Mouse (Mus musculus) limb, embryonic 13.5 days (tissue): ENCODE data around the gene Tenm2. TPM values are rescaled to one million over a fixed set of nuclear protein-coding genes. Genes with fewer than 3 reads are reported as not detected.
A peak's percentile ranks its signal among the peaks of the same experiment; 100 is the strongest.

Experiments used
- ATAC-seq: fragments of 200-750 bp; cut with Nextera tagmentation; 2 replicates; pipeline ENCODE4 v1.8.0; 2017; ENCODE audit warnings: low read depth, moderate number of reproducible peaks, moderate TSS enrichment; ENCODE audit not compliant: low FRiP score
- H3K27ac ChIP-seq: fragments of 300-500 bp; sonication (generic); 2 replicates; pipeline ENCODE4 v1.5.1; 2015; ENCODE audit warnings: inconsistent platforms, mild to moderate bottlenecking, moderate library complexity
- H3K27me3 ChIP-seq: fragments of 300-500 bp; sonication (generic); 2 replicates; pipeline ENCODE4 v1.6.1; 2015; ENCODE audit warnings: mild to moderate bottlenecking, inconsistent platforms
- H3K36me3 ChIP-seq: fragments of 300-500 bp; sonication (generic); 2 replicates; pipeline ENCODE4 v1.6.1; 2015; ENCODE audit warnings: inconsistent platforms, mild to moderate bottlenecking, moderate library complexity
- H3K4me1 ChIP-seq: fragments of 300-500 bp; sonication (generic); 2 replicates; pipeline ENCODE4 v1.6.1; 2015; ENCODE audit warnings: inconsistent platforms
- H3K4me2 ChIP-seq: fragments of 300-500 bp; sonication (generic); replicated peaks from 2 replicates; pipeline ENCODE4 v1.6.1; 2015; ENCODE audit warnings: inconsistent platforms, mild to moderate bottlenecking, moderate library complexity
- H3K4me3 ChIP-seq: fragments of 300-500 bp; sonication (generic); 2 replicates; pipeline ENCODE4 v1.5.1; 2015; ENCODE audit warnings: moderate library complexity, mild to moderate bottlenecking, inconsistent platforms
- H3K9ac ChIP-seq: fragments of 300-500 bp; sonication (generic); 2 replicates; pipeline ENCODE4 v1.6.1; 2015; ENCODE audit warnings: mild to moderate bottlenecking, inconsistent platforms
- H3K9me3 ChIP-seq: fragments of 300-500 bp; sonication (generic); 2 replicates; pipeline ENCODE4 v1.6.1; 2016; ENCODE audit warnings: inconsistent platforms
- whole genome bisulfite sequencing: fragments of 180-500 bp; shearing (Covaris S2); methylation state at CpG from one replicate; pipeline ENCODE4 v1.1.7; 2015; 5-methylcytosine and 5-hydroxymethylcytosine counted together
- polyA plus RNA-seq: library from polyadenylated mRNA; unstranded; fragments of >200 nt; fragmentation: Nextera tagmentation; extraction: Ambion mirVana; gene quantifications from 2 replicates; pipeline ENCODE4 v1.2.1, GENCODE M21; 2015

Gene Tenm2
- polyA plus RNA-seq, 1 experiment from 2014 or later: 6.4 TPM

- H3K27me3 ChIP-seq: peaks cover 8% of the 10 kb centered on the region; the same call in 1 of the 2 replicates
- no peak for ATAC-seq
- no peaks in the 10 kb centered on the region for H3K36me3 ChIP-seq
- no peak overlapping the region for H3K4me3 ChIP-seq
- 27% methylated on average over 3 of the region's 3 CpGs for WGBS
- H3K4me2 ChIP-seq: no peak overlapping the region
- no peak overlapping the region for H3K27ac ChIP-seq
- peaks cover 15% of the 10 kb centered on the region for H3K4me1 ChIP-seq
- no peaks in the 10 kb centered on the region for H3K9me3 ChIP-seq
- H3K9ac ChIP-seq: no peak overlapping the region
Observed at GRCm38 (mm10) chr11:36226061-36226460, 1009.7 kb downstream of the Tenm2 start.

- no peak overlapping the region for H3K9ac ChIP-seq
- no peak overlapping the region for H3K4me3 ChIP-seq
- peaks cover 19% of the 10 kb centered on the region for H3K4me1 ChIP-seq
- no peak overlapping the region for H3K4me2 ChIP-seq
- WGBS: 88% methylated on average over 7 of the region's 7 CpGs
- ATAC-seq: no peak
- no peaks in the 10 kb centered on the region for H3K36me3 ChIP-seq
- H3K9me3 ChIP-seq: no peaks in the 10 kb centered on the region
- H3K27me3 ChIP-seq: peaks cover 8% of the 10 kb centered on the region; the same call in 1 of the 2 replicates
- no peak overlapping the region for H3K27ac ChIP-seq
Observed at GRCm38 (mm10) chr11:36223716-36224439, 1011.9 kb downstream of the Tenm2 start.

GRCm38 (mm10) chr11:36222071-36222470, 1013.7 kb downstream of the Tenm2 start:
- ATAC-seq: no peak
- Histone ChIP-seq H3K4me1 (peaks cover 11% of the 10 kb centered on the region), H3K36me3 (no peaks in the 10 kb centered on the region), H3K9me3 (no peaks in the 10 kb centered on the region), H3K4me2 (no peak overlapping the region), H3K4me3 (no peak overlapping the region), H3K27me3 (peaks cover 8% of the 10 kb centered on the region; the same call in 1 of the 2 replicates), H3K27ac (no peak overlapping the region), H3K9ac (no peak overlapping the region)
- WGBS: 81% methylated on average over 3 of the region's 3 CpGs

- H3K4me1 ChIP-seq: peaks cover 16% of the 10 kb centered on the region
- no peaks in the 10 kb centered on the region for H3K36me3 ChIP-seq
- peak overlapping the region; percentile 19; the same call in 1 of the 2 replicates for H3K4me3 ChIP-seq
- H3K9ac ChIP-seq: no peak overlapping the region
- no peaks in the 10 kb centered on the region for H3K9me3 ChIP-seq
- peaks cover 8% of the 10 kb centered on the region; the same call in 1 of the 2 replicates for H3K27me3 ChIP-seq
- 15% methylated on average over 10 of the region's 10 CpGs for WGBS
- ATAC-seq: peak; percentile 73; the same call in 1 of the 2 replicates
- no peak overlapping the region for H3K27ac ChIP-seq
- H3K4me2 ChIP-seq: peak overlapping the region; percentile 56
Observed at GRCm38 (mm10) chr11:36221271-36221975, 1014.3 kb downstream of the Tenm2 start.

- no peak overlapping the region for H3K9ac ChIP-seq
- H3K4me1 ChIP-seq: peaks cover 21% of the 10 kb centered on the region
- no peak for ATAC-seq
- WGBS: 17% methylated on average over 5 of the region's 5 CpGs
- peak overlapping the region; percentile 33; the same call in 1 of the 2 replicates for H3K27ac ChIP-seq
- no peak overlapping the region for H3K4me3 ChIP-seq
- H3K27me3 ChIP-seq: peaks cover 8% of the 10 kb centered on the region; the same call in 1 of the 2 replicates
- H3K4me2 ChIP-seq: no peak overlapping the region
- no peaks in the 10 kb centered on the region for H3K36me3 ChIP-seq
- H3K9me3 ChIP-seq: no peaks in the 10 kb centered on the region
Observed at GRCm38 (mm10) chr11:36220651-36221050, 1015.1 kb downstream of the Tenm2 start.

- Histone ChIP-seq H3K4me2 (no peak overlapping the region), H3K9me3 (no peaks in the 10 kb centered on the region), H3K4me3 (no peak overlapping the region), H3K27ac (no peak overlapping the region), H3K36me3 (no peaks in the 10 kb centered on the region), H3K9ac (no peak overlapping the region), H3K4me1 (peaks cover 21% of the 10 kb centered on the region), H3K27me3 (peaks cover 8% of the 10 kb centered on the region; the same call in 1 of the 2 replicates)
- no peak for ATAC-seq
- WGBS: 87% methylated on average over 4 of the region's 4 CpGs
Observed at GRCm38 (mm10) chr11:36219586-36219985, 1016.2 kb downstream of the Tenm2 start.

- no peak overlapping the region for H3K4me3 ChIP-seq
- peaks cover 10% of the 10 kb centered on the region for H3K4me1 ChIP-seq
- no peaks in the 10 kb centered on the region for H3K9me3 ChIP-seq
- no peak for ATAC-seq
- H3K27me3 ChIP-seq: no peaks in the 10 kb centered on the region
- H3K4me2 ChIP-seq: no peak overlapping the region
- no peaks in the 10 kb centered on the region for H3K36me3 ChIP-seq
- no peak overlapping the region for H3K9ac ChIP-seq
- H3K27ac ChIP-seq: no peak overlapping the region
- WGBS: 90% methylated on average over 3 of the region's 3 CpGs
Observed at GRCm38 (mm10) chr11:36214589-36214988, 1021.2 kb downstream of the Tenm2 start.

- no peak for ATAC-seq
- Histone ChIP-seq H3K9ac (no peak overlapping the region), H3K36me3 (no peaks in the 10 kb centered on the region), H3K27ac (no peak overlapping the region), H3K9me3 (no peaks in the 10 kb centered on the region), H3K4me3 (no peak overlapping the region), H3K4me1 (no peaks in the 10 kb centered on the region), H3K4me2 (no peak overlapping the region), H3K27me3 (0 out of 2 replicates have a peak, but pooled peaks cover 4% of the 10 kb centered on the region)
- 80% methylated on average over 6 of the region's 6 CpGs for WGBS
Observed at GRCm38 (mm10) chr11:36204381-36204780, 1031.4 kb downstream of the Tenm2 start.

GRCm38 (mm10) chr11:36203896-36204295, 1031.9 kb downstream of the Tenm2 start:
- Histone ChIP-seq H3K4me2 (no peak overlapping the region), H3K4me3 (no peak overlapping the region), H3K9ac (no peak overlapping the region), H3K27me3 (0 out of 2 replicates have a peak, but pooled peaks cover 4% of the 10 kb centered on the region), H3K36me3 (no peaks in the 10 kb centered on the region), H3K9me3 (no peaks in the 10 kb centered on the region), H3K4me1 (no peaks in the 10 kb centered on the region), H3K27ac (no peak overlapping the region)
- 44% methylated on average over 1 of the region's 1 CpGs for WGBS
- no peak for ATAC-seq

GRCm38 (mm10) chr11:36194348-36194747, 1041.4 kb downstream of the Tenm2 start:
- Histone ChIP-seq H3K27me3 (no peaks in the 10 kb centered on the region), H3K27ac (no peak overlapping the region), H3K4me1 (no peaks in the 10 kb centered on the region), H3K4me3 (no peak overlapping the region), H3K9me3 (peaks cover 3% of the 10 kb centered on the region; the same call in 1 of the 2 replicates), H3K4me2 (no peak overlapping the region), H3K9ac (no peak overlapping the region), H3K36me3 (no peaks in the 10 kb centered on the region)
- no peak for ATAC-seq
- 75% methylated on average over 2 of the region's 2 CpGs for WGBS

GRCm38 (mm10) chr11:36176106-36176505, 1059.7 kb downstream of the Tenm2 start:
- 54% methylated on average over 7 of the region's 7 CpGs for WGBS
- Histone ChIP-seq H3K4me3 (no peak overlapping the region), H3K4me2 (no peak overlapping the region), H3K9ac (no peak overlapping the region), H3K27me3 (no peaks in the 10 kb centered on the region), H3K4me1 (0 out of 2 replicates have a peak, but pooled peaks cover 9% of the 10 kb centered on the region), H3K27ac (no peak overlapping the region), H3K9me3 (no peaks in the 10 kb centered on the region), H3K36me3 (no peaks in the 10 kb centered on the region)
- ATAC-seq: no peak

- 53% methylated on average over 11 of the region's 11 CpGs for WGBS
- no peak overlapping the region for H3K9ac ChIP-seq
Observed at GRCm38 (mm10) chr11:36173076-36173690, 1062.6 kb downstream of the Tenm2 start.

More at GRCm38 (mm10) chr11:36173076-36173690, 1062.6 kb downstream of the Tenm2 start:
- Histone ChIP-seq H3K4me1 (peaks cover 15% of the 10 kb centered on the region; the same call in 1 of the 2 replicates), H3K27me3 (no peaks in the 10 kb centered on the region), H3K4me2 (no peak overlapping the region), H3K9me3 (no peaks in the 10 kb centered on the region; the same call in 1 of the 2 replicates), H3K27ac (no peak overlapping the region), H3K36me3 (no peaks in the 10 kb centered on the region), H3K4me3 (no peak overlapping the region)
- ATAC-seq: no peak
